Mouse (Mus musculus): Measurements from ENCODE around the gene Faap24. TPM values are rescaled to one million over a fixed set of nuclear protein-coding genes. Genes with fewer than 3 reads are reported as not detected.

Faap24 gene
- total RNA-seq, 2 experiments from 2014 or later = 7.8 to 9.1 TPM

DNA sequence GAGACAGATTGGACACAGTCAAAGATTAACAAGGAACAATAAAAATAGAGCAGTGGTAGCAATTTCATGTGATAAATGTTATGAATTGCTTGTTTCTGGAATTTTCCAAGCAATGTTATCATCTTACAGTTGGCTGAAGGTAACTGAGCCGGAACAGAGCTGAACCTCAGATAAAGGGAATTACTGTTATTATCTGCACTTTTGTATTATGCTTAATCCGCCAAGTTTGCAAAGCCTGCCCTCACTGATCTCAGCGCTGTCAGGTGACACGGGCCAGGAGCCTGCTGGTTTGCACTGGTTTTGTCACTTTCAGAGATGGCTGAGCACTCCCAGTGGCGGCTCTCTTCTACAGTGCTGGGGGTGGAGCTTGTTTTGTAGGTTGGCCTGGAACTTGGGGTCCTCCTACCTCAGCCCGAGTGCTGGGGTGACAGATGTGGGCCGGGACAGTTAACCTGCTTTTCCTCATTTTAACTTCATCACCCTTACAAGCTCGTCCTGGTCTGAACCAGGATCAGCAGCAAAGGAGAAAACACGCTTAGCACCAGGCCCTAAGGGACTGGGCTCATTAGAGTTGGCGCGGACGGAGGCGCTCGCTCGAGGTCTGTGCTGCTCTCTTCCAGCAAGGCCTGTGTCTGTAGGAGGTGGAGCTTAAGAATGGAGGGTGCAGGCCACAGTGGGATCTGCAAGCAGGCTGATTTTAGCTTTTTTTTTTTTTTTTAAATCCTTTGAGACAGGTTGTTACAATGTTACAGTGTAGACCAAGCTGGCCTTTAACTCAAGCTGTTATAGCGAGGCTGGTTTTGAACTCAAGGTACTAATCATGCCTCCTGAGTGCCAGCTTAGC lies 23.3 kb downstream of the Faap24 start:
- DNase-seq (ENCODE audit: low spot score in 2 of 2) = no peak
- intact Hi-C loops (cut with DNase I) = no loop called here

DNA sequence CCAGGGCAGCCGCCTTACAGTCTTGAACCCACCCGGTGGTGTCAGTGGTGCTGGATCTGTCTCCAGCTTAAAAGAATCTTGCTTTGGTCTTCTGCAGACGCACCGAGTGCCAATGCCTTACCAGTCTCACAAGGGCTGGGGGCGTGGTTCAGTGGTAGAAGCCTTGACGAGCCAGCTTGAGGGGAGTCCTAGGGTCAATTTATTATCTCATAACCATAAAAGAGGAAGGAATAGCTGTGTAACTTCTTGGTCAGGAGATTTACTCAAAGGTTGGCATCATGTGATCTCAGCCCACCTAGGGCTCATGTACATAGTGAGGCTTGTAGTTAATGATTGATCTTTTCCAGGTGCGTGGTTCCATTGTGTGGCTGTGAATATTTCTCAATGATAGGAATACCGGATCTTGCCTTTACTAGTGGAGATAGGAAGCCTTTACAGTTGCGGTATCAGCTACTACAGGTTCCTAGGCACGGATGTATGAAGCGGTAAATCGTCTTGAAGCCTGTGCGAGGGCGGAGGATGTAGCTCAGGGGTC lies 24.1 kb downstream of the Faap24 start:
- no peak for DNase-seq (ENCODE audit: low spot score in 2 of 2)
- intact Hi-C loops (cut with DNase I) = no loop called here

DNA sequence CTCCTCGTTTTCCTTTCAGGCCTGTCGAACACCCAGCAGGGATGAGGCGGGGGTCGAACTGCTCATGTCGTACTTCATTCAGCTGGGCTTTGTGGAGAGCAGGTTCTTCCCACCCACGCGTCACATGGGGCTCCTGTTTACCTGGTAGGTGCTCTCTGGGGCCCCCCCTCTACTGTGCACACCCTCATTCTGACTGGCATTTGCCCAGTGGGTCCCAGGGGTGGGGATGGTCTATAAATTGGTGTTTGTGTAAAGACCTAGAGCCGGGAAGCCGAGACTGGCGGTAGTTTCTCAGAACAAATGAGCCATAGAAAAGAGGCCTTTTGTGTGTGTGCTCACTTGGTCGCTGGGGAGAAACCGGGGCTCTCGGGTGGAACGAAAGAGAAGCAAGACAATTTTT lies 25.5 kb downstream of the Faap24 start:
- intact Hi-C loops (cut with DNase I) = no loop called here
- no peak for DNase-seq (ENCODE audit: low spot score in 2 of 2)

DNA sequence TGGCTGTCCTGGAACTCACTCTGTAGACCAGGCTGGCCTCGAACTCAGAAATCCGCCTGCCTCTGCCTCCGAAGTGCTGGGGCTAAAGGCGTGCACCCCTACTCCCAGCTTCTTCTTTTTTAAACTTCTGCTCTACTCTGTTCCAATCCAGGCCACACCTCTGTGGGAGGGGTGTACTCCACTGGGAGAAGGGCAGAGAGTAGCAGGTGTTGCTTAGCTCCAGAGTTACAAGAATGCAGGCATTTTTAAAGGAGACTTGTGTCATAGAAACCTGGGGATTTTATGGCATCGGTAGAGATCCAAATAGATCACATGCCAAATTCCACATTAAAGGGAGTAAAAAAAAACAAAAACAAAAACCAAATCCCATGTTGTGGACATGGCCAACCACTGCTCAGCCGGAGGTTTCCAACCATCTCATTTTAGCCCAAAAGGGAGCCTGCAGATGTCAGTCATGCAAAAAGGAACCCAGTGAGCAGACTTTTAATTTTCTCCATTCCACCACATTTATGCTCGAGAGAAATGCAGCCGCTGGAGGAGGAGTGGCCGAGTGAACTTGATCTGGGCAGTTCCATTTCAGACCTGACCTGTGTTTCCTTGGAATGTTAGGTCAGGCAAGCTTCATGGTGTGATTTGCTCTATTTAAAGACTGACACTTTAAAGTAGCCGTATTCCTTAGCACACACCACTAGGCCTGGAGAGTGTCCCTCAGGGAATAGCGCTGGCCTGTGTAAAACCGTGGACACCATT lies 31.3 kb downstream of the Faap24 start:
- no peak for DNase-seq (ENCODE audit: low spot score in 2 of 2)
- intact Hi-C loops (cut with DNase I) = no loop called here

DNA sequence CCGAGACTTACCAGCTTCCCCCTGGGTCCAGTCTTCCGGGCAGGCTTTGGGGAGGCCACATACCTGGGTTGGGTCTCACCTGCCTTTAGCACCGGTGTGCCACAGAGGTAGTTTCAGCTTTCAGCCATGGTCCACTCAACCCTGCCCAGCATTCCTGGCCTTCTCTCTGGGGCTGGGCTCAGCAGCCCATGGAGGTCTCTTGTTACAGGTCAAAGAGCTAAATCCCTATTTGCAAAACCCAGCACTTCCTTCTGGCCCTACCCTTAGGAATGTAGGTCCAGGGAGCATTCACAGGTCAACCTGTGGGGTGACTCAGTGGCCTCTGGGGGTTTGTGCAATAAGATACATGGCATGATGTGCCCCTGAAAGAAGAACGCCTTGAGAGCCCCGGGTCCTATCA lies 33.8 kb downstream of the Faap24 start:
- intact Hi-C loops (cut with DNase I) = no loop called here
- DNase-seq (ENCODE audit: low spot score in 2 of 2) = no peak

DNA sequence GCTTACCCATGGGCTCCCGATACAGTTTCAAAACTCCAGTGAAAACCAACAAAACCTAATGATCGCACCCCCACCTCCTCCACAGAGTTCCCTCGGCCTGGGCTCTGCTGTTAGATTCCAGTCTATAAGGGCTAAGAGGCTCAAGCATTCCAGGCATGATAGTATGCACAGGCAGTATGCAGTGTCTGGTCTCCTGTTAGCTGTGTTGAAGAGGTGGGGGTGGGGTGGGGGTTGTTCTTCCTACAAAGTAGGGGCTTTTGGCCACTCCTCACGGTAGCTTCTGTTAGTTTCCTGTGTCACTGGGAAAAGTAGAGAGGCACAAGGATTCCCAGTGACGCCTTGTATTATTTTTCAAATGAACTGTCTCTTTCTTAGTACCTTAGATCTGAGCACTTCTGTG lies 34.4 kb downstream of the Faap24 start:
- no peak for DNase-seq (ENCODE audit: low spot score in 2 of 2)
- intact Hi-C loops (cut with DNase I) = no loop called here

DNA sequence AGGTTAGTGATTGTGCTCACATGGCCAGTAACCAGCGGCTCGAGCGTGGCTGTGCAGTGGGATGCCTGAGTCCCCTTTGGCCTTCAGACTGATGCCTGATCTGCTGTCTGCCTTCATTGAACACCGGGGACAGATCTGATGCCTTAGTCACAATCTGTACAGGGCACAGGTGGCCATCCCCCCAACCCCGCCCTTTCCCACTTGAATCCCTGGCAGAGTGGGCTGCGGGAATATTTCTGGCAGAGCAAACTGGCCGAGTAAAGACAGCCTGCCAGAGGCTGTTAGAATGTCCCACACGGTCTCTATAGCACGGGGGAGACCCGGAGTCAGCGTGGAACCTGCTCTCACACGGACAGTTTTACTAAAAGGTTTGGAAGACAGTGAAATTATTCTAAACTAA lies 39.0 kb downstream of the Faap24 start:
- no peak for DNase-seq (ENCODE audit: low spot score in 2 of 2)
- intact Hi-C loops (cut with DNase I) = no loop called here

DNA sequence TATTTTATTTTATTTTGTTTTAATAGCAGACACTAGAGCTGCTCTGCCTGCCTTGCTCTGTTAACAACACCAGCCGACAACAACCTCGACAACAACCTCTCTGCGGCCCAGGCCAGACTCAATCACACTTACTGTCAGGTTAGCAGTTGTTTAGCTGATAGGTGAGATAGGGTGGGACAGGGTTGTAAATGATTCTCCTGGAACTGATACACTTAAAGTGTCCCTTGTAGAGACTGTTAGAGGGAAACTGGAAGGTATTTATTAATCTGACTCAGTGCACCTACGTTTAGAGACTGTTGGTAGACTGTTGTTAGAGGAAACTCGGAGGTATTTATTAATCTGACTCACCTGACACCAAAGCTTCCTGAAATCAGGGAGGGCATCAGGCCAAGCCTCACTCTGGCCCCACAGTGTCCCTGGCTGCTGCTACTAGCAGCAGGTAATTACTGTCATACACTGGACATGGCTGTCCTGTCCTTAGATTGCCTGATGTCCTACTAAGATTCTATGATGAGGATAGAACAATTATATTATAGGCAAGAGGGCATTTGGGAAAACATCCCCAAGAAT lies 41.2 kb downstream of the Faap24 start:
- intact Hi-C loops (cut with DNase I) = no loop called here
- no peak for DNase-seq (ENCODE audit: low spot score in 2 of 2)

DNA sequence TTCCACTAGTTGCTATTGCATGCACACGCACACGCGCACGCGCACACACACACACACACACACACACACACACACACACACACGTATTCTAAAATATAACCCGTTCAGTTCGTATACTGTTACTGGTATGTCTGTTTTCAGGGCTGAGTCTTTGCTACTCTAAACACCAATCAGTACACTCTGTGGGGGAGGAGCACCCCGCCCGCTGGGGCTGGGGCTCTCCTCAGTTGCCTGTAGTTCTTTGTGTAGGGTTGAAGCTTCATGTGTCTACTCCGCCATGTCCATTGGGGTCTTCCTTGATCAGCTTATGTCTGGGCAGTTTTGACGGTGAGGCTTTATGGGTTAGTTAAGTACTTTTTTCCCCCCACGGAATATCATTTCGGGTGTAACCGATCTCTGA lies 43.3 kb downstream of the Faap24 start:
- intact Hi-C loops (cut with DNase I) = no loop called here
- no peak for DNase-seq (ENCODE audit: low spot score in 2 of 2)

DNA sequence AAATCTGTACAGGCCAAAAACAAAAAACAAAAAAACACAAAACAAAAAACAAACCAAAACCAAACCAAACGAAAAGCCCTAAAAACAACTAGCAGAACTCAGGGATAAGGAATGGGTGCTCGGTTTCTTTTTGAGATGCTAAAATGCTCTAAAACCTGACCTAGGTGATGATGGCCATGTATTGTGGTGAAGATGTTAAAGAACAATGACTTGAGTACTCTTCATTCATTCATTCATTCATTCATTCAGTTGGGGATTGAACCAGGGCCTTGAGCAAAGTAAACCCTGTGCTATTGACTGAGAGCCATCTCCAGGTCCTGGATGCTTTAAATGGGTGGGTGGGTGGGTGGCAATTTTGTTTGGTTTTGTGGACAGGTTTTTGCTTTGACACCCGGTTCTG lies 45.5 kb downstream of the Faap24 start:
- intact Hi-C loops (cut with DNase I) = no loop called here
- no peak for DNase-seq (ENCODE audit: low spot score in 2 of 2)

DNA sequence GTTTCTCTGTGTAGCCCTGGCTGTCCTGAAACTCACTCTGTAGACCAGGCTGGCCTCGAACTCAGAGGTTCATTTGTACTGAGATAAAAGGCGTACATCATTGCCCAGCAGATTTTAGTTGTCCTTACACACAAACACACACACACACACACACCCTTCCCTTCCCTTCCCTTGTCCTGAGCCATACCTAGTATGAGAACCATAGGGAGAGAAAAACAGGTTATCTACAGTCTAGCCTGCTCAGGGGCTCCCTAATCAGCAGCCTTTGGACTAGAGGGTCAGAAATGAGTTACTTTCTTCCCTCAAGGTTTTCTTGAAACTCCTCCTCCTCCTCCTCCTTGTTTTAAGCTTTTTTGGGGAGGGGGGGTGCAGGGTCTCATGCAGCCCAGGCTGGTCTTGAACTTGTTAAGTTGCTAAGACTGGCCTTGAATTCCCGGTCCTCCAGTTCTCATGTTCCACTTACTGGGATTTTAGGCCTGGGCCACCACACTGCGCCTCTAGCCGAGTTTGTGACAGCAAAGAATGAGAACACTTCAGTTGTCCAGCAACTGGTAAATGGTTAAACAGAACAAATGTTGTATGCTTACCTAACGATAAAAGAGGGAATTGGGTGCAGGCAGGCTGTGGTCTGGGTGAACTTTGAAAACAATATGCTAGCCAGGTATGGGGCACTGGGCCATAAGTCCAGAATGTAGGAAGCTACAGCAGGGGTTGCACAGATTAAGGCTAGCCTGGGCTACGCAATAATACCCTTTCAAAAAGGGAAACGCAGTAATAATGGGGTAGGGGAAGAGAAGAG lies 46.6 kb downstream of the Faap24 start:
- intact Hi-C loops (cut with DNase I) = no loop called here
- no peak for DNase-seq (ENCODE audit: low spot score in 2 of 2)

DNA sequence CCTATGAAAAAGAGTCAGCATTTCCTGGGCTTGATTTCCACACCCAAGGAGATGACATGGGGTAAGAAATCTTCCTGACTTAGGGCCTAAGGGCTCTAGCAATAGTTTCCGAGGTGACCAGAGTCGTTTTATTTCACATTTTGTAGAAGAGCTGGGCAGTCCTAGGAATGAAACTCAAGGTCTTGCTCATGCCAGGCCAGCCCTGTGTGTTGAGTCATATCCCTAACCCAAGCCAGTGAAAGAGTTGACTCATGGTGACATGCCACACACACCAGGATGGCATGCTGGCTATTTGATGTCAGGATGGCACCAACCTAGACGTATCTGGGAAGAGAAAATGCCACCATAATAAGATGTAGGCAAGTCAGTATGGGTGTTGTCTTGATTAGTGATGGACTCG lies 47.6 kb downstream of the Faap24 start:
- intact Hi-C loops (cut with DNase I) = no loop called here
- DNase-seq (ENCODE audit: low spot score in 2 of 2) = no peak

DNA sequence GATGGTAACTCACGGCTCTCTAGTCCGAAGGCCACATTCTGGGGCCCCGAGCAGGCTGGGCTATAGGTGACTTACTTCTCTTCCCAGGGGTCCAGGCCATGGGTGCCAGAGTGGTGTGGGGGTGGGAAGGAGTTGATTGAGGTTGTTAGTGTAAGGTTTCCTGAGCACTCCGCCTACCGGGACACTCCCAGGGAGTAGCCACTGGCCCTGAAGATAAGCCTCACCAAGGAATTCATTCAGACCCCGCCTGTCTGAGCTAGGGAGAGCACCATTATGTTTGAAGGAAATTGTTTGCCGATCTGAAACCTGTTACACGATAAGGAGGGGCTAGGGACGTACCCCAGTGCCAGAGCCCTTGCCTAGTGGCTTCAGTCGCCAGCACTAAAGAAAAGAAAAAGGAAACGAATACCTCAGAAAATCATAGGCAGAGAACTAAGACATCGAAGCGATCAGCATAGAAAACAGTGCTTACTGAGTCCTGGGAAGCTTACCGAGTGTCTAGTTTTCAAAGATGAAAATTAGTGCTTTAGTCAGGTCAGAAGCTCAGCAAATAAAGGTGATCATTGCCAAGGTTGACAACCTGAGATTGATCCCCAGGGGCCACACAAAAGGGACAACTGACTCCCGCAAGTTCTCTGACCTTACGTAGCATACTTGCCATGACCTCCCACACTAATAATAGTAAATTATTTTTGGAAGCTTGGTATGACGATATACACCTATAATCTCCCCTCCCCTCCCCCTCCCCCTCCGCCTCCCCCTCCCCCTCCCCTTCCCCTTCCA lies 48.5 kb downstream of the Faap24 start:
- no peak for DNase-seq (ENCODE audit: low spot score in 2 of 2)
- intact Hi-C loops (cut with DNase I) = no loop called here

DNA sequence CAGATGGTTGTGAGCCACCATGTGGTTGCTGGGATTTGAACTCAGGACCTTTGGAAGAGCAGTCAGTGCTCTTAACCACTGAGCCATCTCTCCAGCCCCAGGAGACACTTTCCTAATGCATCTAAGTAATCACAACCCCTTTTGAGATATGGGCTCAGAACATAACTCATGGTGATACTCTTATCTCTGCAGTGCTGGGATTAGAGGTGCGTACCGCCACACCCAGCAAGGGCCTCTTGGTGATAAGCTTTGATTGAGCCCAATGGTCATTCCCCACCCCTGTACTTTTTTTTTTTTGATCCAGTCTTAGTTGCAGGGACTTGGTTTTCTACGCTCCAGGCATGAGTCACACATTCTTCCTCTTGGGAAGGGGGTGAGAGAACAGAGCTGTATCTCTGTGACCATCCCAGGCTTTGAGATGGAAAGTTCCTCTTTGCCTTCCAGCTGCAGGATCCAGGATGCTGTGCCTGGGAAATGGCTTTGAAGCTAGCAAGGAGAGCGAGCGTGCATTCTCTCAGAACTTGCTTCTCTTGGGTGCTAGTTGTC lies 51.8 kb downstream of the Faap24 start:
- no peak for DNase-seq (ENCODE audit: low spot score in 2 of 2)
- intact Hi-C loops (cut with DNase I) = no loop called here

DNA sequence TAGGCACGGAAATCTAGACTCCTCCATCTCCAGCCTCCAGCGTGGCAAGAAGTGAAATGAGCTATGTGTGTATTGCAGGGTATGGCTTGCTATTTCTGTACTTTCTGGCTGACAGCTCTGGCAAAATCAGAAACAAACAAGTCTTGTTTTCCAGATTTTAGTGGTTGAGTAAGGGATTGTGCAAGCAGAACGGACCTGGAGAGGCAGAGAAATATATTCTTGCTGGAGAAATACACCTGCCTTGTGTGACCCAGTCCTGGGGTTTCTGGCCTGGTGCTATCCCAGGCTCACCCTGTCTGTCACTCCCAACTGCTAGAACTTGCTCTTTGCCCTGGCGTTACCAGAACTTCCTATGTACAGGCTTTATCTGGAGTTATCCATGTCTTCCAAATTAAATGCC lies 54.1 kb downstream of the Faap24 start:
- peak in 1 of 2 experiments; percentile 16 for DNase-seq (ENCODE audit: low spot score in 2 of 2)
- intact Hi-C loops (cut with DNase I) = no loop called here
